Mouse (Mus musculus) heart, embryonic 16.5 days (tissue): ENCODE measurements at regions not wholly inside any gene's neighbourhood (a gene's known extent, or its start where the extent isn't known, plus 50 kb on each side); places are given as distances from the start of the nearest gene placed in this dataset.

Source experiments
- ATAC-seq: fragments of 200-750 bp; cut with Nextera tagmentation; replicated peaks from 2 replicates; pipeline ENCODE4 v1.8.0; 2017; ENCODE audit warnings: moderate number of reproducible peaks; ENCODE audit not compliant: insufficient read depth, low FRiP score; ENCODE audit errors: extremely low read depth
- H3K27ac ChIP-seq: fragments of 300-500 bp; sonication (generic); 2 replicates; pipeline ENCODE4 v1.5.1; 2014; ENCODE audit warnings: mild to moderate bottlenecking, low read length, control low read depth, moderate library complexity
- H3K27me3 ChIP-seq: fragments of 300-500 bp; sonication (generic); 2 replicates; pipeline ENCODE4 v1.6.1; 2014; ENCODE audit warnings: low read length, mixed read lengths; ENCODE audit not compliant: control insufficient read depth, insufficient read depth
- H3K36me3 ChIP-seq: fragments of 300-500 bp; sonication (generic); 2 replicates; pipeline ENCODE4 v1.6.1; 2014; ENCODE audit not compliant: control insufficient read depth, insufficient read depth
- H3K4me1 ChIP-seq: fragments of 300-500 bp; sonication (generic); 2 replicates; pipeline ENCODE4 v1.6.1; 2014; ENCODE audit warnings: low read length, mixed read lengths; ENCODE audit not compliant: control insufficient read depth, insufficient read depth
- H3K4me2 ChIP-seq: fragments of 300-500 bp; sonication (generic); 2 replicates; pipeline ENCODE4 v1.6.1; 2014; ENCODE audit warnings: low read depth, mild to moderate bottlenecking, control low read depth, low read length
- H3K4me3 ChIP-seq: fragments of 300-500 bp; sonication (generic); 2 replicates; pipeline ENCODE4 v1.5.1; 2014; ENCODE audit warnings: mild to moderate bottlenecking, control low read depth, low read length
- H3K9ac ChIP-seq: fragments of 300-500 bp; sonication (generic); 2 replicates; pipeline ENCODE4 v1.6.1; 2014; ENCODE audit warnings: low read length, control low read depth
- H3K9me3 ChIP-seq: fragments of 300-500 bp; sonication (generic); replicated peaks from 2 replicates; pipeline ENCODE4 v1.6.1; 2016; ENCODE audit warnings: low read length; ENCODE audit not compliant: control insufficient read depth
- WGBS: fragments of 180-500 bp; shearing (Covaris S2); extraction: QIAGEN DNeasy Blood & Tissue Kit; methylation state at CpG from one replicate; pipeline ENCODE4 v1.1.7; 2014; 5-methylcytosine and 5-hydroxymethylcytosine counted together

DNA sequence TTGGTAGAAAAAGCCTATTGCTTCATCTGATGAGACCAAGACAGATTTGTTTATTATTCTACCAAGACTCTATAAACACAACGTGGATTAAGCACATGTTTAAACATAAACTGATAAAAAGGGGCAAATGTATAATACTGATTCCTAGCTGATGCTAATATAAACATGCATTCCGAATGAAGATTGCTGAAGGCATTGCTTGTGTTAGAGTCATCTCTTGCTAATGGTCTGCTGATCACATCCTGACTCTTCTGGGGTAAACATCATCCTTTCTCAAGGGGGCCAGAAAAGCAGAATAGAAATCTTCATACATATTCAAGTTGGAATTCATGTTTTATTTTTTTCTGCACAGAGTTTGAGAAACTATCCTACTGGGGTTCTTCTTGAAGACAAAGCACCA lies 369.6 kb downstream of the Epha7 start:
- no peaks in the 10 kb centered on the region for H3K36me3 ChIP-seq
- H3K9ac ChIP-seq = no peak overlapping the region
- no peak overlapping the region for H3K4me3 ChIP-seq
- WGBS = 56% methylated on average over 2 of the region's 2 CpGs
- H3K9me3 ChIP-seq = no peaks in the 10 kb centered on the region; the same call in 1 of the 2 replicates
- ATAC-seq = no peak
- H3K27ac ChIP-seq = no peak overlapping the region
- no peak overlapping the region for H3K4me2 ChIP-seq
- no peaks in the 10 kb centered on the region for H3K27me3 ChIP-seq
- H3K4me1 ChIP-seq = no peaks in the 10 kb centered on the region

DNA sequence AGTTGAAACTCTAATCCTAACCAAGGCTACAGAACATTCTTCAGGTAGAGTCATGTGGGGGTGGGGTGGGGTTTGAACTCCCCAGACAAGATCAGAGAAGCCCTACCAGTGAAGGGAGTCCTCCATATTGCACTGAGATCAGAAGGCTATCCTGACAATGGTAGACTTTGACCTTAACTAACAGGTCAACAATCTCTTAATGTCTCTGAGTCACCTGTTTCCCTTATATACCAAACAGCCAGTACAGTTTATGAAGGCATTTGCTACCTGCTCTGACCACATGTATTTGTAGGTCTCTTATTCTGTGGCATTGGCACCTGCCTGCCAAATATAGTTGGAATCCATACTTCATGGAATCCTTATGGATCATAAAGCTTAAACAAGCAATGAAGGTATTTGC lies 370.5 kb downstream of the Epha7 start:
- no peaks in the 10 kb centered on the region for H3K4me1 ChIP-seq
- no peaks in the 10 kb centered on the region for H3K36me3 ChIP-seq
- H3K4me3 ChIP-seq = no peak overlapping the region
- no peak for ATAC-seq
- no peaks in the 10 kb centered on the region; the same call in 1 of the 2 replicates for H3K9me3 ChIP-seq
- no peak overlapping the region for H3K9ac ChIP-seq
- H3K27ac ChIP-seq = no peak overlapping the region
- no peak overlapping the region for H3K4me2 ChIP-seq
- H3K27me3 ChIP-seq = no peaks in the 10 kb centered on the region

DNA sequence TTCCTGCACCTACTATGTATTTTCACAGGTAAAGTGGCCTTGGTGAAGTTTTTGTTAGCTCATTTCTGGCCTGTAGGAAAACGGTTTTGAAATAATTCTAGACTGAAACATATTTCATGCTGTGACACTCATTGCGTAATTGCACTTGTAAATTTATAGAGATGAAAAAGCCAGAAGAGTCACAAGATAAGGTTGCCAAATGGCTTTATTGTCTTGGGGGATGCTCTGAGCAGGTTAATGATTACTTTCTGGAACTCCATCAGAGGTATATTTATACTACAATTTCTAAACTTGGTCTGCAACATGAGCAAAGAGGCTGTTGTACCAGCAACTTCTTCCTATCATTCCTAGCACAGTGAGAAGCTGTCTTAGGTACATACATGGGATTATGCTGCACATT lies 370.9 kb downstream of the Epha7 start:
- Histone ChIP-seq H3K27ac (no peak overlapping the region), H3K9me3 (no peaks in the 10 kb centered on the region; the same call in 1 of the 2 replicates), H3K4me3 (no peak overlapping the region), H3K9ac (no peak overlapping the region), H3K4me2 (no peak overlapping the region), H3K36me3 (no peaks in the 10 kb centered on the region), H3K4me1 (no peaks in the 10 kb centered on the region), H3K27me3 (no peaks in the 10 kb centered on the region)
- 82% methylated on average over 2 of the region's 2 CpGs for WGBS
- ATAC-seq = no peak

DNA sequence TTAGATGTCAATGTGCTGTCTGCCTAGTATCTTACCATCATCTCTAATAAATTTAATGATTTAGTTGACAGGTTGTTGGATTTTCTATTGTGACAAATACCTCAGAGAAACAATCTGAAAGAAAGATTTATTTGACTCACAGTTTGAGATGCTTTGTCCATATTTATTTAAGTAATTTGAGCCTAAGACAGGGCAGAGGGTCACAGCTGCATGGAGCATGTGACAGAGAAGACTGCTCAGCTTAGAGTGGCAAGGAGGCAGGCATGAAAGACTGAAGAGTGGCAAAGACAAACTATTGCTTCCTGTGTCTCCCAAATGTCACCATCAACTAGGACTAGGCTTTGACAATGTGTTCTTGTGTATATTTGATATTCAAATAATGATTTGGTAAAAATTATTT lies 388.0 kb downstream of the Epha7 start:
- no peaks in the 10 kb centered on the region for H3K9me3 ChIP-seq
- no peak for ATAC-seq
- H3K4me2 ChIP-seq = no peak overlapping the region

More for the DNA sequence above, 388.0 kb downstream of the Epha7 start:
- Histone ChIP-seq H3K4me1 (no peaks in the 10 kb centered on the region), H3K9ac (no peak overlapping the region), H3K27me3 (no peaks in the 10 kb centered on the region), H3K4me3 (no peak overlapping the region), H3K36me3 (no peaks in the 10 kb centered on the region), H3K27ac (no peak overlapping the region)
